Mouse (Mus musculus): ENCODE data around the gene Cblb. TPM values are rescaled to one million over a fixed set of nuclear protein-coding genes. Genes with fewer than 3 reads are reported as not detected.

Cblb gene
- polyA plus RNA-seq, 2 experiments = 1.8 TPM

DNA sequence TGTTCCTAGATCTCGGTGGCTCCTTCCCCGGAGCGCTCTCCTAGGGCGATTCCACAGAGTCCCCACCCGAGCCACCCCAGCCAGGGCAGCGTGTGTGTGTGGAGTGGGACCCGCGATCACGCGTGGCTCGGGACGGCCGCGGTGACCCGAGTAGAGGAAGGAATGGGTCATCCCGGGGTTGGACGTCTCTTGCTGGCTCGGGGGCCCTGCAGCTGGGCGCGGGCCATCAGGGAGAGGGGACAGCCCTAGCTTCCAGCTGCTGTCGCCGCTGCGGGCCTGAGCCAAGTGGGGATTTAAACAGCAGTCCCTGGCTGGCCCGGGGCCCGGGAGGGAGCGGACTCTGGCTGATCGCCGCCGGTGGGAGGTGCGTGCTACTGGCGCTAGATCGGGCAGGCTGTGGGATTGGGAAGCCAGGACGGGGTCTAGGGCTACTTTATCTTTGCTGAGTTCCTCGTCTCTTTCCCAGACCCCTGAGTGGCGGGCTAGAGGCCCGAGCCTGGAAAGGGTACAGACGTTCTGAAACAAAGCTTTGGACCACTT, 757 bp downstream of the Cblb start:
- DNase-seq (ENCODE audit: low read depth in 3 of 3, low spot score in 3 of 3) (peak; percentile 31 to 44 (median 32)), ATAC-seq (ENCODE audit: insufficient read depth) (peak; percentile 64)
- Histone ChIP-seq H3K27me3 (ENCODE audit: control insufficient read depth, insufficient read depth, low read length) (no peaks in the 10 kb centered on the region), H3K27ac (peak overlapping the region; percentile 51), H3K9me3 (ENCODE audit: control insufficient read depth, low read length) (no peaks in the 10 kb centered on the region), H3K4me3 (ENCODE audit: insufficient read depth in 1 of 2, low read depth in 2 of 2, low read length in 2 of 2) (peak overlapping the region; percentile 78 to 93), H3K9ac (replicated peaks) (peak overlapping the region; percentile 93), H3K4me2 (ENCODE audit: low read depth) (peak overlapping the region; percentile 98), H3K4me1 (replicated peaks; ENCODE audit: control insufficient read depth in 2 of 2, insufficient read depth in 2 of 2, low read length in 1 of 2) (peaks cover 3 to 7% of the 10 kb centered on the region in 2 experiments; a peak in 3 of 4 replicates), H3K36me3 (replicated peaks; ENCODE audit: control insufficient read depth, insufficient read depth, low read depth) (peaks cover 3% of the 10 kb centered on the region)
- 0 out of 2 replicates have a peak, but pooled peaks have one; percentile 15 for TF ChIP-seq CTCF (IDR thresholded peaks at IDR 0.05; ENCODE audit: low read depth)
- TF ChIP-seq EP300 (IDR thresholded peaks at IDR 0.05; ENCODE audit: low read depth) = 0 out of 2 replicates have a peak, but pooled peaks have one; percentile 3
- WGBS (ENCODE audit: insufficient replicate concordance) = 0% methylated on average over 37 of the region's 37 CpGs

DNA sequence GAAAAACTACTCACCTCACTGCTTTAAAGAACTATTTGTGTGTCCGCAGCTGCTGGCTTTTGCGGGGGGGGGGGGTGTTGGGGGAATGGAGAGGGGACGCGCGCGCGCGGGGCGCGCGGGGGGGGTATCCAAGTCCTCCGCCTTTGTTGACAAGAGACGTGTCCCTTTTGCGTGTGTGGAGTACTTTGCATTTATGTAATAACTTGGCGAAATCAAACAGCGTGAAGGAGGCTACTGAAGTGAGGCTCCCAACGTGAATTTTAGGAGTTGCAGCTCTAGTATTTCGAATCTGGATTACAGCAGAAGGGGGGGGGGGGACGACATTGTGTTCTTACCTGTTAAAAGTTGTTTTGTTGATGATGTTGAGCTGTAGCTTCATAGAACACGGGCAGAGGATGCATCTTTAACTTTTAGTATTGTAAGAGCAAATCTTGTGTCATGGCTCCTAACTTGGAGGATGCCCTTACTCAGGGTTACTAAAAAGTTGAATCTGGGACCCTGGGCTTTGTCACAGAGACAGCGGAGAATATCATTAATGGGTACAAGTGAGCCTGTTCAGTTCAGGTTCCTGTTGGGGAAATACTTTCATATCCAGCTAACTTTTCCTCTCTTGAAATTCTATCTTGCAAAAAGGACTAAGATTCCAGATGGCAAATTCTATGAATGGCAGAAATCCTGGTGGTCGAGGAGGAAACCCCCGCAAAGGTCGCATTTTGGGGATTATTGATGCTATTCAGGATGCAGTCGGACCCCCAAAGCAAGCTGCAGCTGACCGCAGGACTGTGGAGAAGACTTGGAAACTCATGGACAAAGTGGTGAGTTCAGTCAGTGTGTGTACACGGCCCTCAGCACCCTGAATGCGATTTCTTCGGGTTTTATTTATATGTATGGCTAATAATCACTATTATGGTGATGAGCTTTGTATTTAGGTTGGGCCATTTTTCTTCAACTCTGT, 1.6 kb downstream of the Cblb start:
- H3K27me3 ChIP-seq (ENCODE audit: control insufficient read depth, insufficient read depth, low read length) = no peaks in the 10 kb centered on the region
- TF ChIP-seq EP300 (IDR thresholded peaks at IDR 0.05; ENCODE audit: low read depth) (no peak), CTCF (IDR thresholded peaks at IDR 0.05; ENCODE audit: low read depth) (no peak)
- peaks cover 3 to 7% of the 10 kb centered on the region in 2 experiments; a peak in 3 of 4 replicates for H3K4me1 ChIP-seq (replicated peaks; ENCODE audit: control insufficient read depth in 2 of 2, insufficient read depth in 2 of 2, low read length in 1 of 2)
- no peaks in the 10 kb centered on the region for H3K9me3 ChIP-seq (ENCODE audit: control insufficient read depth, low read length)
- H3K4me2 ChIP-seq (ENCODE audit: low read depth) = peak overlapping the region; percentile 98
- peaks cover 3% of the 10 kb centered on the region for H3K36me3 ChIP-seq (replicated peaks; ENCODE audit: control insufficient read depth, insufficient read depth, low read depth)
- no peak for ATAC-seq (ENCODE audit: insufficient read depth)
- no peak overlapping the region for H3K27ac ChIP-seq
- DNase-seq (ENCODE audit: low read depth in 3 of 3, low spot score in 3 of 3) = peak in 1 of 3 experiments; percentile 1
- H3K9ac ChIP-seq (replicated peaks) = peak overlapping the region; percentile 93
- peak overlapping the region; percentile 78 to 93 for H3K4me3 ChIP-seq (ENCODE audit: insufficient read depth in 1 of 2, low read depth in 2 of 2, low read length in 2 of 2)
- WGBS (ENCODE audit: insufficient replicate concordance) = 22% methylated on average over 29 of the region's 29 CpGs

DNA sequence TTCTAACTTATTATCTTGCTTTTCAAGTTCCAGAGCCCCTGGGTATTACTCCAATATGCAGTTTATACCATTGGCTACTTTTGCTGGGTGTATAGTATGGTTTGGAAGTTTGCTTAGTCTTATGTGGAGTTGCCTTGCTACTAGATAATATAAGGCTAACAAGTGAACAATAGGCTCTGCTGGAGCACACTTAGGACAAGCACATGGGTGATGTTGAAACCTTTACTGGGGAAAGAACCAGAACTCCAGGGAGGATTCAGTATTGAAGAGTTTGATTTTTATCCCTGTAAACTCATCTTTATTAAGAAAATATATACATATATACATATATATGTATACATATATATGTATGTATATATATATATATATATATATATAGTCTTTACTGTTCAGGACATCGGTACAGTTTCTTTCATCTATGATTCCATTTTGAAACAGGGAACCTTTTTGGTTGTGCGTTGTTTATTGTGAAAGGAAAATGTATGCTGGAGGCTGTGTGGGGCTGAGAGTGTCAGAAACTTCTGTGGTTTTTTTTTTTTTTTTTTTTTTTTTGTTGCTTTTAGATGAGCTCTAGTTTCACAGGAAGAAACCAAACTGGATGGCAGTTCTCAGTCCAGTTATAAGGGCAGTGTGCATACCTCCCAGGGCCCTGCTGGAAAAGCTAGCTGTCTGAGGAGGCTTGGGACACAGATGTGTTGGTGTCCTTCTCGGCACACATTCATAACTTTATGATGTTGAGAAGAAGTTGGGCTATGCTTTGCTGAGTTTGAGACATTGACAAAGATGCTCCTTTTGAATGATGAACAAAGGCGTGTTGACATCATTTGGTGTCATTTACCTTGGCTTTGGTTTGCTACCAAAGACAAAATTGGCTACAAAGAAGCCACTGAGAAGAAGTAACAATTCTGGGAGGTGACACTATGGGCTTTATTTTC, 2.6 kb downstream of the Cblb start:
- peaks cover 3% of the 10 kb centered on the region for H3K36me3 ChIP-seq (replicated peaks; ENCODE audit: control insufficient read depth, insufficient read depth, low read depth)
- no peaks in the 10 kb centered on the region for H3K9me3 ChIP-seq (ENCODE audit: control insufficient read depth, low read length)
- WGBS (ENCODE audit: insufficient replicate concordance) = 70% methylated on average over 4 of the region's 4 CpGs
- no peak overlapping the region for H3K4me2 ChIP-seq (ENCODE audit: low read depth)
- H3K27ac ChIP-seq = no peak overlapping the region
- no peaks in the 10 kb centered on the region for H3K27me3 ChIP-seq (ENCODE audit: control insufficient read depth, insufficient read depth, low read length)
- no peak for ATAC-seq (ENCODE audit: insufficient read depth)
- no peak overlapping the region for H3K4me3 ChIP-seq (ENCODE audit: insufficient read depth in 1 of 2, low read depth in 2 of 2, low read length in 2 of 2)
- H3K4me1 ChIP-seq (replicated peaks; ENCODE audit: control insufficient read depth in 2 of 2, insufficient read depth in 2 of 2, low read length in 1 of 2) = peaks cover 3 to 7% of the 10 kb centered on the region in 2 experiments; a peak in 3 of 4 replicates
- H3K9ac ChIP-seq (replicated peaks) = no peak overlapping the region
- TF ChIP-seq EP300 (IDR thresholded peaks at IDR 0.05; ENCODE audit: low read depth) = no peak
- no peak for TF ChIP-seq CTCF (IDR thresholded peaks at IDR 0.05; ENCODE audit: low read depth)
- DNase-seq (ENCODE audit: low read depth in 3 of 3, low spot score in 3 of 3) = no peak

DNA sequence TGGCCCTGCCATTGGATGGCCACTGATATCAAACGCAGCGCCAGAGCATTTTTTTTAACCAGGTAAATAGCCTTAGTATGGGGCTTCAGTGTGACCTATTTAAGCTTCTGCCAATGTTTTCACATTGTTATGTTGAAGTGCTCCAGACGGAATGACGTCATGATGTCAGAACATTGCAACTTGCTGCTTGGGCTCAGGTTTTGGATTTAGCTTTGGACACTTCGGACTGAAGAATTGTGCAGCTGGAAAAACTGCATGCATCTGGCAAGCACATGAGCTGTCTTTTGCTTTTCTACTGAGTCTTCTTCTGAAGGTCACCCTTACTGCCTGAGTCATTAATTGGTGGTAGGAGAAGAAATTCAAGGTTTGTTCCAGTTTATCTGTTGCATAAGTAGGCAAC, 3.3 kb downstream of the Cblb start:
- ATAC-seq (ENCODE audit: insufficient read depth) (no peak), DNase-seq (ENCODE audit: low read depth in 3 of 3, low spot score in 3 of 3) (no peak)
- WGBS (ENCODE audit: insufficient replicate concordance) = 85% methylated on average over 5 of the region's 5 CpGs
- Histone ChIP-seq H3K27me3 (ENCODE audit: control insufficient read depth, insufficient read depth, low read length) (no peaks in the 10 kb centered on the region), H3K27ac (no peak overlapping the region), H3K9ac (replicated peaks) (no peak overlapping the region), H3K4me3 (ENCODE audit: insufficient read depth in 1 of 2, low read depth in 2 of 2, low read length in 2 of 2) (no peak overlapping the region), H3K4me1 (replicated peaks; ENCODE audit: control insufficient read depth in 2 of 2, insufficient read depth in 2 of 2, low read length in 1 of 2) (peaks cover 3 to 7% of the 10 kb centered on the region in 2 experiments; a peak in 3 of 4 replicates), H3K36me3 (replicated peaks; ENCODE audit: control insufficient read depth, insufficient read depth, low read depth) (peaks cover 3% of the 10 kb centered on the region), H3K4me2 (ENCODE audit: low read depth) (no peak overlapping the region), H3K9me3 (ENCODE audit: control insufficient read depth, low read length) (no peaks in the 10 kb centered on the region)
- no peak for TF ChIP-seq EP300 (IDR thresholded peaks at IDR 0.05; ENCODE audit: low read depth)
- no peak for TF ChIP-seq CTCF (IDR thresholded peaks at IDR 0.05; ENCODE audit: low read depth)

Measured in liver, embryonic 14.5 days (tissue).